Mouse (Mus musculus): ENCODE results near the gene Efr3b.

- TF ChIP-seq POLR2A (IDR thresholded peaks at IDR 0.05; ENCODE audit: insufficient read depth, low read depth, low read length): no peak
- no peak for TF ChIP-seq CTCF (IDR thresholded peaks at IDR 0.05; ENCODE audit: insufficient read depth, low read depth, low read length)
Measured at GRCm38 (mm10) chr12:3984446-3984845, 54.3 kb downstream of the Efr3b start.

Measured in olfactory bulb, adult 2 months (tissue).